Comparison of ENCODE assay signal across 9 mouse cellular contexts in genomic region chr4:135981524-135982063, GRCm38 (mm10). TPM values are rescaled to one million over a fixed set of nuclear protein-coding genes. Genes with fewer than 3 reads are reported as not detected.
A peak's percentile ranks its signal among the peaks of the same experiment; 100 is the strongest.
DNase-seq lines count a peak whose midpoint lies in the region; ATAC-seq and TF ChIP-seq lines count a peak whose summit lies in the region.
"Had no signal": no experiment of that assay in that cellular context is flagged by ENCODE, and none has a peak within 500 bp of the region (broad histone marks: within the 10 kb centered on the region; RNA-seq: fewer than 3 reads in every experiment).

No protein-coding gene starts in this region.

- no peak for TF ChIP-seq POLR2A in cerebellum, adult 2 months (IDR thresholded peaks at IDR 0.05; ENCODE audit: borderline replicate concordance, insufficient read depth, low read length)
- TF ChIP-seq POLR2A in spleen, adult 2 months (IDR thresholded peaks at IDR 0.05; ENCODE audit: low read depth, low read length), result no peak

- peak in 1 of 2 experiments; percentile 65 for DNase-seq in cerebellum, adult 2 months
- no peak for DNase-seq in spleen, adult 2 months (ENCODE audit: low read depth in 1 of 2, low spot score in 2 of 2)
- no peak for DNase-seq in spleen, adult 18-20 months
- DNase-seq in liver, postnatal 0 days, result no peak
- no peak for DNase-seq in adrenal gland, adult 2 months
- no peak for DNase-seq in gastrocnemius, postnatal 10 days
- DNase-seq in ovary, postnatal 36 days (ENCODE audit: low spot score), result no peak

- peaks cover 10% of the 10 kb centered on the region for H3K4me1 ChIP-seq in cerebellum, adult 2 months (ENCODE audit: control insufficient read depth, insufficient read depth, low read length)
- no peaks in the 10 kb centered on the region; the same call in 1 of the 2 replicates for H3K4me1 ChIP-seq in spleen, adult 2 months (ENCODE audit: control insufficient read depth, insufficient read depth, insufficient read length)
- peaks cover 14% of the 10 kb centered on the region for H3K4me1 ChIP-seq in liver, postnatal 0 days (ENCODE audit: insufficient read depth)

- 5% methylated on average over 7 of the region's 7 CpGs for WGBS in cerebellum, adult 2 months
- 70% methylated on average over 7 of the region's 7 CpGs for WGBS in spleen, adult 2 months
- WGBS in liver, postnatal 0 days (ENCODE audit: insufficient replicate concordance), result 67% methylated on average over 7 of the region's 7 CpGs

- H3K9ac ChIP-seq in liver, postnatal 0 days (replicated peaks), result no peak overlapping the region

- no peak overlapping the region for H3K4me3 ChIP-seq in cerebellum, adult 2 months (replicated peaks; ENCODE audit: insufficient read depth, low read depth, low read length)
- H3K4me3 ChIP-seq in spleen, adult 2 months (ENCODE audit: extremely low read depth, insufficient read depth, insufficient read length), result no peak overlapping the region
- H3K4me3 ChIP-seq in liver, postnatal 0 days (ENCODE audit: low read depth, low read length), result no peak overlapping the region

- ATAC-seq in cerebellum, adult (ENCODE audit: insufficient number of reproducible peaks, low FRiP score, low TSS enrichment), result no peak
- no peak for ATAC-seq in liver, postnatal 0 days
- ATAC-seq: intestine, embryonic 16.5 days had no signal

- no peaks in the 10 kb centered on the region for H3K27me3 ChIP-seq in cerebellum, adult 2 months (ENCODE audit: control insufficient read depth, insufficient read depth, low read length)
- H3K27me3 ChIP-seq in spleen, adult 2 months (ENCODE audit: control insufficient read depth, insufficient read depth, low read length), result no peaks in the 10 kb centered on the region
- no peaks in the 10 kb centered on the region for H3K27me3 ChIP-seq in liver, postnatal 0 days (ENCODE audit: insufficient read depth, low read length)

- no peaks in the 10 kb centered on the region for H3K9me3 ChIP-seq in liver, postnatal 0 days (ENCODE audit: low read length)

- no peak overlapping the region for H3K27ac ChIP-seq in cerebellum, adult 2 months (ENCODE audit: insufficient read depth, low read length)
- H3K27ac ChIP-seq in spleen, adult 2 months (ENCODE audit: insufficient read depth, low read length), result peak overlapping the region; percentile 63; the same call in 1 of the 2 replicates
- peak overlapping the region; percentile 23; the same call in 1 of the 2 replicates for H3K27ac ChIP-seq in liver, postnatal 0 days (ENCODE audit: low read depth)

- H3K4me2 ChIP-seq in liver, postnatal 0 days (ENCODE audit: low read depth, low read length), result no peak overlapping the region

- TF ChIP-seq EP300 in liver, postnatal 0 days (IDR thresholded peaks at IDR 0.05; ENCODE audit: low read depth), result no peak

- peak; percentile 39; the same call in 1 of the 2 replicates for TF ChIP-seq CTCF in cerebellum, adult 2 months (IDR thresholded peaks at IDR 0.05; ENCODE audit: borderline replicate concordance, insufficient read depth, low read depth, low read length)
- no peak for TF ChIP-seq CTCF in spleen, adult 2 months (IDR thresholded peaks at IDR 0.05; ENCODE audit: extremely low read depth, insufficient read depth, insufficient read length, insufficient replicate concordance)
- no peak for TF ChIP-seq CTCF in liver, postnatal 0 days (IDR thresholded peaks at IDR 0.05; ENCODE audit: low read depth)

- H3K36me3 ChIP-seq in spleen, adult 2 months (ENCODE audit: control insufficient read depth, insufficient read depth, low read length), result peaks cover 19% of the 10 kb centered on the region
- peaks cover 50% of the 10 kb centered on the region for H3K36me3 ChIP-seq in liver, postnatal 0 days (replicated peaks; ENCODE audit: insufficient read depth, low read length)

RNA-seq across cellular contexts. Expression of gene Pithd1, which starts 5.5 kb away (rescaled TPM):
- 127 and 130 TPM in 2 replicates for polyA plus RNA-seq in cerebellum, adult 2 months (2012; rRNA removed)
- polyA plus RNA-seq in spleen, adult 2 months (2012; rRNA removed), result 31.0 and 48.2 TPM in 2 replicates
- polyA plus RNA-seq in liver, postnatal 0 days (2015; fragmentation: Nextera tagmentation; extraction: Ambion mirVana), result 42.9 and 45.2 TPM in 2 replicates
- 10 to 100 TPM; 23.1 to 35.5 TPM for total RNA-seq in adrenal gland, adult 2 months (2021)
- 59.2 and 59.4 TPM in 2 replicates for polyA plus RNA-seq in adrenal gland, adult 2 months (2012; rRNA removed)
- total RNA-seq in gastrocnemius, postnatal 10 days (2021), result 10 to 100 TPM; 22.0 to 23.5 TPM

RNA-seq across cellular contexts. Expression of gene Lypla2, which starts 9.2 kb away (rescaled TPM):
- polyA plus RNA-seq in cerebellum, adult 2 months (2012; rRNA removed), result 123 and 127 TPM in 2 replicates
- 115 and 178 TPM in 2 replicates for polyA plus RNA-seq in spleen, adult 2 months (2012; rRNA removed)
- polyA plus RNA-seq in liver, postnatal 0 days (2015; fragmentation: Nextera tagmentation; extraction: Ambion mirVana), result 54.2 and 55.5 TPM in 2 replicates
- total RNA-seq in adrenal gland, adult 2 months (2021), result 10 to 100 TPM; 59.8 to 78.2 TPM
- polyA plus RNA-seq in adrenal gland, adult 2 months (2012; rRNA removed), result 155 and 169 TPM in 2 replicates
- total RNA-seq in gastrocnemius, postnatal 10 days (2021), result 10 to 100 TPM; 31.4 to 35.0 TPM

RNA-seq across cellular contexts. Expression of gene Gale, which starts 18.1 kb away (rescaled TPM):
- polyA plus RNA-seq in cerebellum, adult 2 months (2012; rRNA removed), result 39.6 and 42.9 TPM in 2 replicates
- 10.6 and 13.8 TPM in 2 replicates for polyA plus RNA-seq in spleen, adult 2 months (2012; rRNA removed)
- polyA plus RNA-seq in liver, postnatal 0 days (2015; fragmentation: Nextera tagmentation; extraction: Ambion mirVana), result 82.2 and 96.5 TPM in 2 replicates
- total RNA-seq in adrenal gland, adult 2 months (2021), result 10 to 100 TPM; 15.5 to 24.8 TPM
- polyA plus RNA-seq in adrenal gland, adult 2 months (2012; rRNA removed), result 22.9 and 33.3 TPM in 2 replicates
- total RNA-seq in gastrocnemius, postnatal 10 days (2021), result 1 to 10 TPM; 2.8 to 4.0 TPM

RNA-seq across cellular contexts. Expression of gene Hmgcl, which starts 35.3 kb away (rescaled TPM):
- polyA plus RNA-seq in cerebellum, adult 2 months (2012; rRNA removed), result 86.9 and 98.7 TPM in 2 replicates
- polyA plus RNA-seq in spleen, adult 2 months (2012; rRNA removed), result 27.9 and 32.4 TPM in 2 replicates
- 351 and 364 TPM in 2 replicates for polyA plus RNA-seq in liver, postnatal 0 days (2015; fragmentation: Nextera tagmentation; extraction: Ambion mirVana)
- 10 to 100 TPM; 42.7 to 71.0 TPM for total RNA-seq in adrenal gland, adult 2 months (2021)
- polyA plus RNA-seq in adrenal gland, adult 2 months (2012; rRNA removed), result 33.9 and 35.3 TPM in 2 replicates
- total RNA-seq in gastrocnemius, postnatal 10 days (2021), result 10 to 100 TPM; 43.7 to 49.2 TPM

RNA-seq across cellular contexts. Expression of gene Eloa, which starts 40.0 kb away (rescaled TPM):
- 18.3 and 19.2 TPM in 2 replicates for polyA plus RNA-seq in cerebellum, adult 2 months (2012; rRNA removed)
- 6.6 and 8.6 TPM in 2 replicates for polyA plus RNA-seq in spleen, adult 2 months (2012; rRNA removed)
- 15.9 and 16.7 TPM in 2 replicates for polyA plus RNA-seq in liver, postnatal 0 days (2015; fragmentation: Nextera tagmentation; extraction: Ambion mirVana)
- 10 to 100 TPM; 40.8 to 46.8 TPM for total RNA-seq in adrenal gland, adult 2 months (2021)
- 4.2 and 4.4 TPM in 2 replicates for polyA plus RNA-seq in adrenal gland, adult 2 months (2012; rRNA removed)
- 10 to 100 TPM; 50.2 to 51.4 TPM for total RNA-seq in gastrocnemius, postnatal 10 days (2021)
